Mouse (Mus musculus) liver, embryonic 14.5 days (tissue): ENCODE data around the gene Ccdc187.

Source experiments
- CTCF ChIP-seq: IDR thresholded peaks from 2 replicates; pipeline ENCODE4 v1.5.1; 2016; ENCODE audit warnings: antibody characterized with exemption, low read depth, control low read depth
- EP300 ChIP-seq: IDR thresholded peaks from 2 replicates; pipeline ENCODE4 v1.6.1; 2016; ENCODE audit warnings: antibody characterized with exemption, low read depth

- no peak for TF ChIP-seq CTCF
- TF ChIP-seq EP300, result no peak
Measured at GRCm38 (mm10) chr2:26223961-26224360, 70.4 kb downstream of the Ccdc187 start.
